Mouse (Mus musculus) CH12.LX (cell line): Measurements from ENCODE around the gene Rtn2. TPM values are rescaled to one million over a fixed set of nuclear protein-coding genes. Genes with fewer than 3 reads are reported as not detected.

ENCODE experiments used
- DNase-seq: peaks from one replicate; pipeline ENCODE4 v3.0.0-alpha.2; 2013; ENCODE audit errors: extremely low read depth
- H3K27ac ChIP-seq: 2 replicates; pipeline ENCODE4 v1.5.1; 2012; ENCODE audit warnings: low read depth, mild to moderate bottlenecking, control low read depth, moderate library complexity; ENCODE audit not compliant: insufficient read depth
- H3K27me3 ChIP-seq: replicated peaks from 2 replicates; pipeline ENCODE3; 2012; ENCODE audit warnings: inconsistent platforms
- H3K36me3 ChIP-seq, 2 experiments: replicated peaks in 1 of 2; 2 replicates each; pipeline versions ENCODE3 to v1.6.1; 2012; ENCODE audit warnings: inconsistent platforms in 1 of 2, low read length in 1 of 2, mild to moderate bottlenecking in 1 of 2, mixed read lengths in 1 of 2, moderate library complexity in 1 of 2; ENCODE audit not compliant: control insufficient read depth in 1 of 2, insufficient read depth in 1 of 2
- H3K4me1 ChIP-seq, 2 experiments: 2 replicates each; pipeline ENCODE4 v1.6.1; 2012; ENCODE audit warnings: inconsistent platforms in 1 of 2, moderate library complexity in 1 of 2; ENCODE audit not compliant: insufficient read depth in 2 of 2, control insufficient read depth in 1 of 2
- H3K4me2 ChIP-seq: 2 replicates; pipeline ENCODE4 v1.6.1; 2012; ENCODE audit warnings: low read depth, mild to moderate bottlenecking, control low read depth; ENCODE audit not compliant: poor library complexity, insufficient read depth, severe bottlenecking
- H3K4me3 ChIP-seq, 3 experiments: fragments of 150-350 bp in 1 of 3; sonication (generic) in 1 of 3; replicated peaks in 1 of 3; 2 replicates each; pipeline versions ENCODE3 to v1.5.1; 2011 to 2012; ENCODE audit warnings: low read depth in 2 of 3, low read length in 2 of 3, mild to moderate bottlenecking in 2 of 3, moderate library complexity in 2 of 3, control low read depth in 1 of 3, improper control_type of control experiment in 1 of 3, inconsistent platforms in 1 of 3, mixed read lengths in 1 of 3; ENCODE audit not compliant: poor library complexity in 1 of 3
- H3K79me2 ChIP-seq: replicated peaks from 2 replicates; pipeline ENCODE4 v1.6.1; 2012; ENCODE audit warnings: mild to moderate bottlenecking, moderate library complexity; ENCODE audit not compliant: control insufficient read depth, poor library complexity, insufficient read depth, severe bottlenecking; ENCODE audit errors: extremely low read depth
- H3K9ac ChIP-seq: 2 replicates; pipeline ENCODE4 v1.6.1; 2012; ENCODE audit warnings: low read depth, mild to moderate bottlenecking, control low read depth, moderate library complexity; ENCODE audit not compliant: insufficient read depth
- H3K9me3 ChIP-seq: replicated peaks from 2 replicates; pipeline ENCODE3; 2012; ENCODE audit warnings: low read length, inconsistent platforms, mixed read lengths
- CTCF ChIP-seq, 2 experiments: IDR thresholded peaks in 1 of 2; conservative IDR thresholded peaks in 1 of 2; 2 replicates each; pipeline ENCODE4 v1.5.1; 2011 to 2012; ENCODE audit warnings: low read depth in 2 of 2, low read length in 2 of 2, improper control_type of control experiment in 1 of 2, inconsistent platforms in 1 of 2, mild to moderate bottlenecking in 1 of 2, moderate library complexity in 1 of 2
- EP300 ChIP-seq: IDR thresholded peaks from 2 replicates; pipeline ENCODE4 v1.6.1; 2011; ENCODE audit warnings: low read length, improper control_type of control experiment
- ETS1 ChIP-seq: conservative IDR thresholded peaks from 2 replicates; pipeline ENCODE4 v1.6.1; 2012; ENCODE audit warnings: low read depth, mild to moderate bottlenecking, inconsistent platforms, low read length, improper control_type of control experiment, moderate library complexity
- HCFC1 ChIP-seq: IDR thresholded peaks from 2 replicates; pipeline ENCODE4 v1.6.1; 2012; ENCODE audit warnings: low read depth, mild to moderate bottlenecking, inconsistent platforms, low read length, improper control_type of control experiment
- IRF4 ChIP-seq: IDR thresholded peaks from 2 replicates; pipeline ENCODE4 v1.6.1; 2014; ENCODE audit warnings: low read depth, mild to moderate bottlenecking, inconsistent platforms, low read length, improper control_type of control experiment
- MAFK ChIP-seq: IDR thresholded peaks from 2 replicates; pipeline ENCODE4 v1.6.1; 2011; ENCODE audit warnings: low read length, improper control_type of control experiment; ENCODE audit not compliant: insufficient replicate concordance
- MAX ChIP-seq: IDR thresholded peaks from 2 replicates; pipeline ENCODE4 v1.6.1; 2011; ENCODE audit warnings: low read length, improper control_type of control experiment
- MAZ ChIP-seq: IDR thresholded peaks from 2 replicates; pipeline ENCODE4 v1.6.1; 2012; ENCODE audit warnings: low read depth, mild to moderate bottlenecking, inconsistent platforms, low read length, improper control_type of control experiment, moderate library complexity
- MXI1 ChIP-seq: IDR thresholded peaks from 2 replicates; pipeline ENCODE4 v1.6.1; 2011; ENCODE audit warnings: mild to moderate bottlenecking, low read depth, low read length, improper control_type of control experiment
- NELFE ChIP-seq: IDR thresholded peaks from 2 replicates; pipeline ENCODE4 v1.6.1; 2011; ENCODE audit warnings: low read depth, low read length, improper control_type of control experiment
- NRF1 ChIP-seq: IDR thresholded peaks from 2 replicates; pipeline ENCODE4 v1.6.1; 2014; ENCODE audit warnings: low read depth, mild to moderate bottlenecking, inconsistent platforms, low read length, improper control_type of control experiment, moderate library complexity
- PAX5 ChIP-seq: IDR thresholded peaks from 2 replicates; pipeline ENCODE4 v1.6.1; 2012; ENCODE audit warnings: low read length, inconsistent platforms, mixed read lengths
- POLR2A ChIP-seq: IDR thresholded peaks from 2 replicates; pipeline ENCODE4 v1.6.1; 2011; ENCODE audit warnings: low read depth, mild to moderate bottlenecking, improper control_type of control experiment, low read length
- RAD21 ChIP-seq: IDR thresholded peaks from 2 replicates; pipeline ENCODE4 v1.6.1; 2011; ENCODE audit warnings: low read depth, mild to moderate bottlenecking, low read length, improper control_type of control experiment, moderate library complexity
- SMC3 ChIP-seq: IDR thresholded peaks from 2 replicates; pipeline ENCODE4 v1.6.1; 2011; ENCODE audit warnings: low read depth, low read length, improper control_type of control experiment
- TCF12 ChIP-seq: IDR thresholded peaks from 2 replicates; pipeline ENCODE4 v1.6.1; 2014; ENCODE audit warnings: low read depth, mild to moderate bottlenecking, inconsistent platforms, low read length, improper control_type of control experiment
- ZKSCAN1 ChIP-seq: IDR thresholded peaks from 2 replicates; pipeline ENCODE4 v1.6.1; 2012; ENCODE audit warnings: low read depth, inconsistent platforms, low read length, improper control_type of control experiment, borderline replicate concordance
- ZMIZ1 ChIP-seq: IDR thresholded peaks from 2 replicates; pipeline ENCODE4 v1.6.1; 2012; ENCODE audit warnings: low read depth, mild to moderate bottlenecking, inconsistent platforms, low read length, improper control_type of control experiment
- ZNF384 ChIP-seq: IDR thresholded peaks from 2 replicates; pipeline ENCODE4 v1.6.1; 2012; ENCODE audit warnings: low read depth, low read length, improper control_type of control experiment, inconsistent platforms
- dilution Hi-C: fragments of 300-500 bp; cut with MboI; formaldehyde crosslinking; loops from 2 replicates; pipeline ENCODE4 v1.14.3; 2020; ENCODE audit warnings: low sequenced_read_pairs; ENCODE audit not compliant: extremely low pct_unique_long_range_greater_than_20kb, extremely low pct_ligation_motif_present
- in situ Hi-C: fragments of 300-500 bp; cut with MboI; formaldehyde crosslinking; loops from 3 replicates; pipeline ENCODE4 v1.14.3; 2019; ENCODE audit warnings: low sequenced_read_pairs, low pct_ligation_motif_present, low pct_unique_long_range_greater_than_20kb, mixed read lengths
- polyA plus RNA-seq: library from polyadenylated mRNA; unstranded; fragments of >175 nt; gene quantifications from 2 replicates; pipeline ENCODE4 v1.2.1, GENCODE M21; 2012; ENCODE audit warnings: low read depth; ENCODE audit not compliant: insufficient read length
- total RNA-seq, 2 experiments: library from RNA; depleted of rRNA; stranded (reverse); fragments of 300-350 nt in 1 of 2; fragments of >200 nt in 1 of 2; gene quantifications; 2 replicates each; pipeline ENCODE4 v1.2.3; 2012 to 2014

The Rtn2 gene
- total and polyA plus RNA-seq, 3 experiments = 0.56 to 0.76 (median 0.72) TPM

DNA sequence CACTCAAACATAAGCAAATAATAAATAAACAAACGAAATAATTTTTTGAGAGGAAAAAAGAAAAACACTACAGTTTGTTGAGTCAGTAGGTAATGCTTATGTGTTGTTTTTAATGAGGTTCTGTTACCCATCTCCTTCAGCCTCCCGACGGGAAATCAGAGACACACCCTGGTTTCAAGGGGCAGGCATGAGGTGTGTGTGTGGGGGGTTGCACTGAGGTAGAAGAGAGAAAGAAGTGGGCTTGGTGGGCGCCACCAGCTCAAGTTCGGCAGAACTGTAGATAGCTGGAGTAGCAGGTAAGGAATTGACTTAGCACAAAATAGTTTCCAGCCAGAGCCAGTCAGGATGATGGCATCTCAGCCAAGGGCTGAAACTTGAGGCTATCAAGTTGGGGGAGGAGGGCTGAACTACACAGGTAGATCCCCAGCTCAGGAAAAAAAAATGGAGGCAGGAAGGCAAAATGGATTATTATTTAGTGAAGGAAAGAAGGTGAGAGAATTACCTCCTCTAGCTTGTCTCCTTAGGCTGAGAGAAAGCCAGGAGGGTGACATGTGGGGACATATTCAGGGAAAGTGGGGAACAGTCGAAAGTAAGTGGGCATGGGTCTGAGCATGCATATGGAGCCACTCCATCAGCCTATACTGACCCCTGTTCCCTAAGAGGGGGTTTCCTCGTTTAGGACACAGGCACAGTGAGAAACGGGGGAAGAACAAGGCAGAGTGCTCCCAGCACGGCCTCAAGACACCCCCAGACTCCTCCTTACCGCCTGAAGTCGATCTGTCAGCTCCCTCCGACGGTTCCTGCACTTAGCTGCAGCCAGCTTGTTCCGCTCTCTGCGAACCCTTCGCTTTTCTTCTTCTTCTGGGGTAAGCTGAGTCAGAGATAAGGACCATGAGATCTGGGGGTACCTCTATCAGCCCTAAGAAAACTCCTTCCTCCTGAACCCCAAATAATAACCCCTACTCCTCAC, 23.7 kb downstream of the Rtn2 start:
- Histone ChIP-seq H3K4me3 (no peak overlapping the region), H3K36me3 (no peaks in the 10 kb centered on the region), H3K27me3 (peaks cover 73% of the 10 kb centered on the region), H3K4me2 (no peak overlapping the region), H3K9me3 (no peaks in the 10 kb centered on the region), H3K79me2 (no peaks in the 10 kb centered on the region), H3K9ac (no peak overlapping the region), H3K27ac (no peak overlapping the region), H3K4me1 (peaks cover 0 to 36% of the 10 kb centered on the region in 2 experiments; a peak in 2 of 4 replicates)
- dilution Hi-C loops = no loop called here
- TF ChIP-seq PAX5 (no peak), POLR2A (no peak), ETS1 (no peak), NRF1 (no peak), ZKSCAN1 (no peak), CTCF (conservative IDR thresholded peaks at IDR 0.05 in 1 of 2, IDR thresholded peaks at IDR 0.05 in 1 of 2; ENCODE audit: low read depth in 2 of 2, low read length in 2 of 2) (no peak), RAD21 (no peak), NELFE (no peak), ZMIZ1 (no peak), ZNF384 (no peak), MAZ (no peak), MAX (no peak), HCFC1 (no peak)
- in situ Hi-C loops = loop anchor here (5.0 kb wide), 1 partner anchor 36 kb away; the partner anchor contains the start of gene Ercc1
- no peak for DNase-seq

DNA sequence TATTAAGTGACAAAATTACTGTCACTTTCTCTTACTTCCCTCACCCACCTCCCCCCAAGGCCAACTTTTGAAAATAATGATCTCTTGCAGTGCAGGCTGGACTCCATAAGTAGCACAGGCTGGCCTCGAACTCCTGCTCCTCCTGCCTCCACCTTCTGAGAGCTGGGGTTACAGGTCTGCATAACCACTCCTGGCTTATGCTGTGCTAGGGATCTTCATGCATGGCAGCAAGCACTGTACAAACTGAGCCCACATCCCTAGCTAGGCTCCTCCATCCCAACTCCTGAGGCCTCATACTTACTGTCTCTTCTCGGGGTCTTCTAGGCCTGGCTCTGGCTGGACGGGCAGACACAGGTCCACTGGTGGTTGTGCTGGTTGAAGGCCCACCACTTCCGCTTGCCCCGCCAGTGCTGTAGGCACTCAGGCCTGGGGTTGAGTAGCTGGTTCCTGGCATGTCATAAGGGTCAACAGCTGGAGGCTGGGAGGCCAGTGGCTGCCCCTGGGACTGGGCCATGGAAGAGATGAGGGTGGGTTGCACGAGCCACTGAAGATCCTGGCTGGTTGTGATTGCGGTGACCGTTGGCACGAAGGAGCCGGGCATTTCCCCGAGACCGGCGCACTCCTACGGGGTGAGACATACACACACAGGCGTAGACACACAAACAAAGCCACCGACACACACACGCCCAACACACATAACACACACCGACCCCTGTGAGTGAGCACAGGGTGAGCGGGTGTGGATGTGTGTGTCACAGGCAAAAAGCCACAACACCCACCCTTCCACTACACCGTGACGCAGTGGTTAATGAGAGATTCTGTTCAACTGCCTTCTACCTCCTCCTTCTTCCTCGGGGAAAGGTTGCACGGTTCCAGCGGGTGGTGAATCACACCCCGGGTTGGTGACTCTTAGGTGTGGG, 24.7 kb downstream of the Rtn2 start:
- Histone ChIP-seq H3K36me3 (no peaks in the 10 kb centered on the region), H3K9me3 (peaks cover 4% of the 10 kb centered on the region), H3K4me2 (0 out of 2 replicates have a peak overlapping the region, but pooled peaks have one; percentile 83), H3K79me2 (no peaks in the 10 kb centered on the region), H3K4me3 (no peak overlapping the region), H3K4me1 (peaks cover 0 to 26% of the 10 kb centered on the region in 2 experiments; a peak in 2 of 4 replicates), H3K27me3 (peaks cover 73% of the 10 kb centered on the region), H3K27ac (no peak overlapping the region), H3K9ac (no peak overlapping the region)
- dilution Hi-C loops (no loop called here), in situ Hi-C loops (loop anchor here (5.0 kb wide), 1 partner anchor 35 kb away; the partner anchor contains the start of gene Ercc1)
- DNase-seq = no peak
- no peak for TF ChIP-seq TCF12
- no peak for TF ChIP-seq MAFK
- no peak for TF ChIP-seq MXI1
- no peak for TF ChIP-seq SMC3
- no peak for TF ChIP-seq IRF4
- no peak for TF ChIP-seq EP300
